Mouse (Mus musculus): ENCODE measurements around the gene Hist1h3f. TPM values are rescaled to one million over a fixed set of nuclear protein-coding genes. Genes with fewer than 3 reads are reported as not detected.
A peak's percentile ranks its signal among the peaks of the same experiment; 100 is the strongest.
"Not testable (repeated sequence)": the region's sequence is repeated elsewhere in the genome, so short reads cannot be mapped to it uniquely, and the experiment has no call there.

Gene Hist1h3f
- polyA plus RNA-seq, 1 experiment from 2014 or later: 1.6 TPM

GRCm38 (mm10) chr13:23542225-23542980, 1.4 kb upstream of the Hist1h3f start:
- H3K4me2 ChIP-seq: peak overlapping the region; percentile 76
- H3K36me3 ChIP-seq; H3K27me3 ChIP-seq (replicated peaks); H3K9me3 ChIP-seq (replicated peaks): not testable (repeated sequence)
- H3K4me1 ChIP-seq: peaks cover 32% of the 10 kb centered on the region
- 0 out of 2 replicates have a peak, but pooled peaks have one; percentile 0 for ATAC-seq
- H3K27ac ChIP-seq: peak overlapping the region; percentile 98
- H3K9ac ChIP-seq: peak overlapping the region; percentile 84
- H3K4me3 ChIP-seq: peak overlapping the region; percentile 62
- WGBS (ENCODE audit: insufficient replicate concordance): 9% methylated on average over 3 of the region's 3 CpGs

GRCm38 (mm10) chr13:23542999-23543607, 749 bp upstream of the Hist1h3f start, which contains the start of gene Hist1h2bh:
TSS of gene Hist1h2bh (minus strand) at chr13:23543392.
- not testable (repeated sequence) for H3K27me3 ChIP-seq (replicated peaks); H3K9me3 ChIP-seq (replicated peaks); H3K36me3 ChIP-seq
- peak within 1 kb of the TSS; percentile 84 for H3K9ac ChIP-seq
- H3K4me1 ChIP-seq: peaks cover 25% of the 10 kb centered on the region
- WGBS (ENCODE audit: insufficient replicate concordance): under 1% methylated on average over 28 of the region's 42 CpGs
- H3K4me3 ChIP-seq: peak within 1 kb of the TSS; percentile 62
- peak; percentile 90 for ATAC-seq
- peak within 1 kb of the TSS; percentile 98 for H3K27ac ChIP-seq
- peak within 1 kb of the TSS; percentile 76 for H3K4me2 ChIP-seq

GRCm38 (mm10) chr13:23544787-23545120, 902 bp downstream of the Hist1h3f start:
- H3K4me2 ChIP-seq: peak overlapping the region; percentile 76
- H3K36me3 ChIP-seq; H3K9me3 ChIP-seq (replicated peaks); ATAC-seq; H3K27me3 ChIP-seq (replicated peaks): not testable (repeated sequence)
- peak overlapping the region; percentile 73 for H3K9ac ChIP-seq
- 0% methylated on average over 11 of the region's 14 CpGs for WGBS (ENCODE audit: insufficient replicate concordance)
- H3K4me1 ChIP-seq: peaks cover 34% of the 10 kb centered on the region
- peak overlapping the region; percentile 98 for H3K27ac ChIP-seq
- peak overlapping the region; percentile 54 for H3K4me3 ChIP-seq

GRCm38 (mm10) chr13:23546694-23547093, 2.8 kb downstream of the Hist1h3f start:
- Histone ChIP-seq H3K4me1 (peaks cover 36% of the 10 kb centered on the region), H3K9me3 (replicated peaks) (no peaks in the 10 kb centered on the region), H3K4me3 (no peak overlapping the region), H3K36me3 (no peaks in the 10 kb centered on the region), H3K27me3 (replicated peaks) (no peaks in the 10 kb centered on the region), H3K27ac (peak overlapping the region; percentile 80), H3K9ac (peak overlapping the region; percentile 7), H3K4me2 (peak overlapping the region; percentile 53; the same call in 1 of the 2 replicates)
- 69% methylated on average over 5 of the region's 5 CpGs for WGBS (ENCODE audit: insufficient replicate concordance)
- no peak for ATAC-seq

GRCm38 (mm10) chr13:23550761-23551145, 6.9 kb downstream of the Hist1h3f start:
- peak; percentile 1; the same call in 1 of the 2 replicates for ATAC-seq
- WGBS (ENCODE audit: insufficient replicate concordance): 4% methylated on average over 3 of the region's 3 CpGs

GRCm38 (mm10) chr13:23551146-23551834, 7.4 kb downstream of the Hist1h3f start, which contains the start of gene Hist1h4f:
TSS of gene Hist1h4f (minus strand) at chr13:23551648.
- ATAC-seq: peak; percentile 71
- peaks cover 67% of the 10 kb centered on the region for H3K4me1 ChIP-seq
- WGBS (ENCODE audit: insufficient replicate concordance): under 1% methylated on average over 47 of the region's 47 CpGs
- H3K9me3 ChIP-seq (replicated peaks); H3K36me3 ChIP-seq; H3K27me3 ChIP-seq (replicated peaks): not testable (repeated sequence)
- peak within 1 kb of the TSS; percentile 78 for H3K9ac ChIP-seq
- peak within 1 kb of the TSS; percentile 56 for H3K4me3 ChIP-seq
- peak within 1 kb of the TSS; percentile 71 for H3K4me2 ChIP-seq
- peak within 1 kb of the TSS; percentile 99 for H3K27ac ChIP-seq

More at GRCm38 (mm10) chr13:23550761-23551145, 6.9 kb downstream of the Hist1h3f start:
- H3K36me3 ChIP-seq: no peaks in the 10 kb centered on the region
- H3K4me1 ChIP-seq: peaks cover 65% of the 10 kb centered on the region
- peak overlapping the region; percentile 71 for H3K4me2 ChIP-seq
- H3K9ac ChIP-seq: peak overlapping the region; percentile 78
- peak overlapping the region; percentile 99 for H3K27ac ChIP-seq
- no peaks in the 10 kb centered on the region for H3K27me3 ChIP-seq (replicated peaks)
- H3K9me3 ChIP-seq (replicated peaks): no peaks in the 10 kb centered on the region
- H3K4me3 ChIP-seq: peak overlapping the region; percentile 56

GRCm38 (mm10) chr13:23551931-23552914, 8.4 kb downstream of the Hist1h3f start:
- H3K4me2 ChIP-seq: peak overlapping the region; percentile 71
- ATAC-seq: no peak
- H3K36me3 ChIP-seq: no peaks in the 10 kb centered on the region
- peak overlapping the region; percentile 78 for H3K9ac ChIP-seq
- H3K27ac ChIP-seq: peak overlapping the region; percentile 99
- 34% methylated on average over 8 of the region's 8 CpGs for WGBS (ENCODE audit: insufficient replicate concordance)
- no peaks in the 10 kb centered on the region for H3K27me3 ChIP-seq (replicated peaks)
- H3K4me1 ChIP-seq: peaks cover 67% of the 10 kb centered on the region
- H3K4me3 ChIP-seq: peak overlapping the region; percentile 56
- no peaks in the 10 kb centered on the region for H3K9me3 ChIP-seq (replicated peaks)

GRCm38 (mm10) chr13:23552962-23553361, 9.1 kb downstream of the Hist1h3f start, which contains the start of gene Hist1h1d:
TSS of gene Hist1h1d (plus strand) at chr13:23553262.
- no peak for ATAC-seq
- no peak within 1 kb of the TSS for H3K4me3 ChIP-seq
- H3K9me3 ChIP-seq (replicated peaks): no peaks in the 10 kb centered on the region
- H3K4me1 ChIP-seq: peaks cover 70% of the 10 kb centered on the region
- peak within 1 kb of the TSS; percentile 79 for H3K4me2 ChIP-seq
- peak within 1 kb of the TSS; percentile 99 for H3K27ac ChIP-seq
- no peaks in the 10 kb centered on the region for H3K36me3 ChIP-seq
- peak within 1 kb of the TSS; percentile 90 for H3K9ac ChIP-seq
- H3K27me3 ChIP-seq (replicated peaks): no peaks in the 10 kb centered on the region

GRCm38 (mm10) chr13:23554393-23554792, 10.5 kb downstream of the Hist1h3f start:
- Histone ChIP-seq H3K36me3 (no peaks in the 10 kb centered on the region), H3K9ac (peak overlapping the region; percentile 90), H3K4me1 (peaks cover 59% of the 10 kb centered on the region), H3K27me3 (replicated peaks) (no peaks in the 10 kb centered on the region), H3K4me3 (peak overlapping the region; percentile 60), H3K27ac (peak overlapping the region; percentile 99), H3K4me2 (peak overlapping the region; percentile 79), H3K9me3 (replicated peaks) (no peaks in the 10 kb centered on the region)
- 17% methylated on average over 9 of the region's 9 CpGs for WGBS (ENCODE audit: insufficient replicate concordance)
- no peak for ATAC-seq

GRCm38 (mm10) chr13:23554925-23555838, 11.3 kb downstream of the Hist1h3f start:
- Histone ChIP-seq H3K4me3 (peak overlapping the region; percentile 60), H3K27ac (peak overlapping the region; percentile 99), H3K9ac (peak overlapping the region; percentile 90), H3K4me1 (peaks cover 52% of the 10 kb centered on the region), H3K27me3 (replicated peaks) (no peaks in the 10 kb centered on the region), H3K4me2 (peak overlapping the region; percentile 79), H3K9me3 (replicated peaks) (no peaks in the 10 kb centered on the region), H3K36me3 (no peaks in the 10 kb centered on the region)
- WGBS (ENCODE audit: insufficient replicate concordance): 1% methylated on average over 54 of the region's 54 CpGs
- ATAC-seq: peak; percentile 79

Measured in liver, embryonic 12.5 days (tissue).